Mouse (Mus musculus): ENCODE data around the gene Map4k4. TPM values are rescaled to one million over a fixed set of nuclear protein-coding genes. Genes with fewer than 3 reads are reported as not detected.

Gene Map4k4
- polyA plus RNA-seq, 1 experiment from 2014 or later: 58.8 TPM

DNA sequence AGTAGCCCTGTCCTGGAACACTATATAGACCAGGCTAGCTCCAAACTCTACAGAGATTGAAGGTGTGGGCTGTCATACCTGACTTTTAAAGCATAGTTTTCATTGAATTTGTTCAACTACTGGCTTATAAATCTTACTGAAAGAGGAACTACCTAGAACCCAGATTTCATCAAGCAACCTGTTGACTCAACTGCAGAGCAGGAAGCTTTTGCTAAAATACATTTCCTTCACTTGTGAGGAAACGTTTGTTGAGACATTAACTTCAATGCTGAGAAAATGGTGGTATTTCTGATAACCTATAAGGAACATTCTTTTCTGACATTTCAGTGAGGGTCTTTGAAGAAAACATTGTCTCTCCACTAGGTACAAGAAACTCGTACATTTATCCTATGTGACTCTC, 19.9 kb downstream of the Map4k4 start:
- Histone ChIP-seq H3K9ac (no peak overlapping the region), H3K27ac (no peak overlapping the region), H3K27me3 (no peaks in the 10 kb centered on the region), H3K4me1 (peaks cover 48% of the 10 kb centered on the region), H3K36me3 (peaks cover 12% of the 10 kb centered on the region), H3K9me3 (0 out of 2 replicates have a peak, but pooled peaks cover under 1% of the 10 kb centered on the region), H3K4me2 (replicated peaks) (no peak overlapping the region), H3K4me3 (no peak overlapping the region)
- WGBS: 71% methylated on average over 2 of the region's 2 CpGs
- ATAC-seq (ENCODE audit: insufficient number of reproducible peaks, insufficient read depth, low FRiP score, low TSS enrichment): no peak

DNA sequence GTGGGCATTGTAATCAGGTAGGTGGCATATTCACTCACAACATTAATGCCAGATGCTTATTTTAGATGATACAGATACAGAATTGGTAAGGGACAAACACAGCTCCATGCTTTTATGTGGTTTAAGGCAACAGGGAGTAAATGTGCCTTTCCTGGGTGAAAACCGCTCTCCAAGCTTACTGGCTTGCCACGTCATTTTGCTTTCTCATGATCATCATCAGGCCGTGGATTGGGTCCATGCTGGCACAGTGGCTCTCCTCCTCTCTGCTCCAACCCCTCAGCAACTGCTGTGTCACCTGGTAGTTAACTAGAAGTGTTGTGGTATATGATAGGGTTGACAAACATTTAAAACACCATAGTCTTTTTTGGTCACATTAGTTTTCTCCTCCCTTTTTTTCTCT, 21.3 kb downstream of the Map4k4 start:
- 78% methylated on average over 3 of the region's 3 CpGs for WGBS
- H3K4me1 ChIP-seq: peaks cover 59% of the 10 kb centered on the region

DNA sequence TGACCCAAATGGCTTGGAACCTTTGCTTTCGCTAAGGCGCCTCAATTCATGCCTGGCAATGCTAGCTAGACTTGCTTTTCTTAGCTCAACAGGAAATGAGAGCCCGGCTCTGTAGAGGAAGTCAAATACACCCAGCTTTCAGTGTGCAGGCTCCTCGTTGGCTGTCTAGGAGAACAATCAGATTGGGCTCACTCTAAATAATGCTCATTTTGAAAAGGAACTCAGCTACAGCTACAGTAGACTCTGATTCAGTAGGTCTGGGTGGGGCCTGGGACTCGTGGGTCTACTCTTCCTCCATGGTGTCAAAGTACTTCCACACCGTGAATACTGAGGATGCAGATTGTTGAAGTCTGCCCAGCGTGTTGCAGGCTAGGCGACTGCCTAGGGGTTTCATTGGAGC, 22.0 kb downstream of the Map4k4 start:
- 0 out of 2 replicates have a peak, but pooled peaks have one; percentile 19 for ATAC-seq (ENCODE audit: insufficient number of reproducible peaks, insufficient read depth, low FRiP score, low TSS enrichment)
- no peak overlapping the region for H3K9ac ChIP-seq
- H3K27ac ChIP-seq: peak overlapping the region; percentile 41
- H3K36me3 ChIP-seq: peaks cover 15% of the 10 kb centered on the region
- 40% methylated on average over 8 of the region's 8 CpGs for WGBS
- H3K9me3 ChIP-seq: no peaks in the 10 kb centered on the region
- H3K4me1 ChIP-seq: peaks cover 58% of the 10 kb centered on the region
- no peak overlapping the region for H3K4me2 ChIP-seq (replicated peaks)
- no peaks in the 10 kb centered on the region for H3K27me3 ChIP-seq
- H3K4me3 ChIP-seq: no peak overlapping the region

More for the DNA sequence above, 21.3 kb downstream of the Map4k4 start:
- no peak overlapping the region for H3K27ac ChIP-seq
- no peak for ATAC-seq (ENCODE audit: insufficient number of reproducible peaks, insufficient read depth, low FRiP score, low TSS enrichment)
- H3K4me2 ChIP-seq (replicated peaks): no peak overlapping the region
- H3K9ac ChIP-seq: no peak overlapping the region
- peaks cover 15% of the 10 kb centered on the region for H3K36me3 ChIP-seq
- no peak overlapping the region for H3K4me3 ChIP-seq
- no peaks in the 10 kb centered on the region for H3K9me3 ChIP-seq
- H3K27me3 ChIP-seq: no peaks in the 10 kb centered on the region

DNA sequence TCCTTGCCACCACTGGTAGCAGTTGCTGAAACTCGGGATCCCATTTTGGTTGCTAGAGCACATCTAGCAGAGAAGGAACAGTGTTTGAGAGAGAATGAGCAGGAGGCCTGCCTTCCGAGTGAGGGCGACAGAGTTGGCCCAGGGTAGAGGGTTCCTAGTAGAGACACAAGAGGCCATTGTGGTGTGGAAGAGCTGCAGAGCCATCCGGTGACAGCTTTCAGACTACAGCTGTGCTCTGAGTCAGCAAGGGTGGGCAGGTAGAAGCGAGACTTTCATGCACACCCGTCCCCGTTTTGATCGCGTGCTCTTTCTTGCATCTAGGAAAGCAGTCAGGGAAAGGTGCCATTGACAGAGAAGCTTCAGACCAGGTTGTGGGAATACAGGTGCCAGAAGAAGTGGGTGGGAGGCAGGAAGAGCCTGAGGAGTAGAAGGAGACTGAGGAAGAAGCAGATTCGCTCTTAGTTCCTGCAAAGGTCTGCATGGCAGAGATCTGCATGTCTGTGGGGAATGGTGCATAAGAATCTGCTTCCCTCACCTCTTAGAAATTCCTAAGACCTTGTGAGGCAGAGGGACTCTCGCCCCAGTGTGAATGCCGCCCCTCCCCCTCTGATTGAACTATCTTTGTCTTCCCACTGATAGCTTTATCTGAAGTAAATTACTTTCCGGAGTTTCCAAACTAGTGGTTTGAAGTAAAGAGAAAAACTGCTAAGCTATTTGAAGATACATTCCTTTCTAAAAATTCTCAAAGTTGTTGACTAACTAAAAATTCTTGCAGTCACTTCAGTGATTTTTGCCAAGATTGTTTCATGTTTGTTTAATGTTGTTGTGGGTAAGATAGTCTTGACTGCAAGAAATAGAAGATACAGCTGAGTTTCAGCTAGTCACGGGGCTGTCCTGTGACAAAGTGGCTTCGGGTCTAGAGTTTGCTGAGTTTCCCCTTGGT, 23.0 kb downstream of the Map4k4 start:
- no peaks in the 10 kb centered on the region for H3K27me3 ChIP-seq
- no peak overlapping the region for H3K4me3 ChIP-seq
- no peak for ATAC-seq (ENCODE audit: insufficient number of reproducible peaks, insufficient read depth, low FRiP score, low TSS enrichment)
- no peak overlapping the region for H3K9ac ChIP-seq
- H3K36me3 ChIP-seq: peaks cover 15% of the 10 kb centered on the region
- H3K4me1 ChIP-seq: peaks cover 54% of the 10 kb centered on the region
- H3K4me2 ChIP-seq (replicated peaks): no peak overlapping the region
- H3K9me3 ChIP-seq: no peaks in the 10 kb centered on the region
- H3K27ac ChIP-seq: peak overlapping the region; percentile 41
- WGBS: 30% methylated on average over 15 of the region's 15 CpGs

DNA sequence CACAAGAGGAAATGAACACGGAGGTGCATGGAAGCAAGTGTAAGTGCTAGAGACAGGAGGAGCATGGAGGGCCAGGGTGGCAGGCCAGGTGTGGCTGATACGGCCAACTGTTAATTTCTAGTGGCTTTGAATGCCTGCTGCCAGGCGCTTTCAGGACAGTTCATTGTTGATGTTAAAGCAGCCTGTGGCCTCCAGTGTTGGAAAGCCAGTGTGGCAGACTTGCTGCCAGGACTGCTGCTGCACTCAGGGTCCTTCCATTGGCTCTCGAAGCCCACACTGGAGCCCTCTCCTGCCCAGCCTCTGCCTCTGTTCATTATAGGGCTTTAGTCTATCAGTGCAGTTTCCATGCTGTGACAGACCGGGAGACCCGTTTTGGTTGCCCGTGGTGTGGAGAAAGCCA, 30.3 kb downstream of the Map4k4 start:
- 0 out of 2 replicates have a peak, but pooled peaks cover 6% of the 10 kb centered on the region for H3K36me3 ChIP-seq
- no peak overlapping the region for H3K27ac ChIP-seq
- 65% methylated on average over 7 of the region's 7 CpGs for WGBS
- peaks cover 78% of the 10 kb centered on the region for H3K4me1 ChIP-seq
- no peak overlapping the region for H3K4me3 ChIP-seq
- H3K27me3 ChIP-seq: no peaks in the 10 kb centered on the region
- H3K9me3 ChIP-seq: no peaks in the 10 kb centered on the region
- no peak overlapping the region for H3K4me2 ChIP-seq (replicated peaks)
- H3K9ac ChIP-seq: no peak overlapping the region
- ATAC-seq (ENCODE audit: insufficient number of reproducible peaks, insufficient read depth, low FRiP score, low TSS enrichment): no peak

DNA sequence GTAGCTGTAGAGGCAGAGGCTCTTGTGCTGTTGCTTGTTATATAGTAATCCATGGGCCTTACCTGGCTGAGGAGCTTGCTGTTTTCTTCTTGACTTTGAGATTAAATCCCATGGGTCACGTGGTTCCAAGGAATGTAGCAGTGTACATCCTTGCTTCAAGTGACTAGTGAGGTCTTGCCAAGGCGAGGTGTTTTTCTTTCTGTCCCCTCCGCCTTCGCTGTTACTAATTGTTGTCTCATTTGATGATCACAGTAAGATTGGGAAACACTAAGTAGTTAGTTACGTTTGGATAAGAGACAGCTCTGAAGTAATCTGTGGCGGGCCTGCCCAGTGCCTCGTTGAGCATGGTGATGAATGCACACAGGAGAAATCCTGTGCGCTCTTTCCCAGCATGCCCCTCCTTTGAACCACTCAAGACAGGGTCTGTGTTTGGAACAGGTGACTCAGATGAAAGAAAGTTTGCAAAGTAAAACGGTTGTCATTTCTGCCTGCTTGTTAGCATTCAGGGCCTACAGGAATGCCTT, 31.6 kb downstream of the Map4k4 start:
- ATAC-seq (ENCODE audit: insufficient number of reproducible peaks, insufficient read depth, low FRiP score, low TSS enrichment): no peak
- no peaks in the 10 kb centered on the region for H3K27me3 ChIP-seq
- peaks cover 81% of the 10 kb centered on the region for H3K4me1 ChIP-seq
- H3K9ac ChIP-seq: no peak overlapping the region
- no peaks in the 10 kb centered on the region for H3K9me3 ChIP-seq
- no peak overlapping the region for H3K27ac ChIP-seq
- H3K4me3 ChIP-seq: no peak overlapping the region
- no peak overlapping the region for H3K4me2 ChIP-seq (replicated peaks)
- H3K36me3 ChIP-seq: 0 out of 2 replicates have a peak, but pooled peaks cover 4% of the 10 kb centered on the region
- WGBS: 61% methylated on average over 9 of the region's 9 CpGs

DNA sequence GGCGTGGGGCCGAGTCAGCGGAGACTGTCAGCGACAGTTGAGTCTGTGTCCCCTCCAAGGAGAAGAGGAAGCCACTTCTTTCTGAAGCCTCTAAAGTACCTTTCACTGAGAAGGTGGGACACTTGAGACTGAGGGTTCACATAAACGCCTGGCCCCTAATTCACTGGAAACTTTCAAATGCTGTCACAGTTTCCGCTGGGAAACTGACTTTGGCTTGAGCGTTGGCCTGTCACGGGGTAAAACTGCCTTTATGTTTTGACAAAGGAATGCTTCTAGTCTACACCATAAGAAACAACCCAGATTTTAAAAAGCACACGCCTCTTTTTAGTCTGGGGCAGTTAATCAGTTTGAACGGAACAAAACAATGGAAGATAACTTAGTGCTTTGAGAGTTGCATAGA, 32.2 kb downstream of the Map4k4 start:
- no peak overlapping the region for H3K4me2 ChIP-seq (replicated peaks)
- no peak overlapping the region for H3K27ac ChIP-seq
- no peak overlapping the region for H3K9ac ChIP-seq
- peaks cover 84% of the 10 kb centered on the region for H3K4me1 ChIP-seq
- H3K27me3 ChIP-seq: no peaks in the 10 kb centered on the region
- no peak overlapping the region for H3K4me3 ChIP-seq
- WGBS: 70% methylated on average over 10 of the region's 10 CpGs
- no peaks in the 10 kb centered on the region for H3K9me3 ChIP-seq
- ATAC-seq (ENCODE audit: insufficient number of reproducible peaks, insufficient read depth, low FRiP score, low TSS enrichment): no peak
- 0 out of 2 replicates have a peak, but pooled peaks cover 4% of the 10 kb centered on the region for H3K36me3 ChIP-seq

DNA sequence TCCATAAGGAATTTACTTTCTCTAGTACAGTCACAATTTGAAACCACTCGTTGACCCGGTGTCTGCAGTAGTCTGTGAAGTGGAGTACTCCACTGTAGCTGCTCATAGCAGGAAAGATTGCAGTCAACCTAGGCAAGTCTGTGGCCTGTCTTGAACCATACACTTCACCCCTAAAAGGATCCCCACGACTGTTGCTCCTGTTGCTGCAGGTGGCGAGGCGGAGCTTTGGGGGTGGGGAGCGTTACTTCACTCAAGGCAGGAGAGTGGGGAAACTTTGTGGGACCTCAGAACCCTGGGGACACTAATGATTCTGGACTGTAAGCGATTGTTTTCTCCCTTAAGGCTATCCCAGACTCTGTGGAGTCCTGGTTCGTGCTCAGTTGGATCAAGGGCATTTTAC, 34.2 kb downstream of the Map4k4 start:
- WGBS: 18% methylated on average over 8 of the region's 8 CpGs
- Histone ChIP-seq H3K4me2 (replicated peaks) (0 out of 2 replicates have a peak overlapping the region, but pooled peaks have one; percentile 63), H3K27me3 (no peaks in the 10 kb centered on the region), H3K36me3 (0 out of 2 replicates have a peak, but pooled peaks cover 9% of the 10 kb centered on the region), H3K4me1 (peaks cover 86% of the 10 kb centered on the region), H3K9me3 (no peaks in the 10 kb centered on the region), H3K27ac (no peak overlapping the region), H3K4me3 (no peak overlapping the region), H3K9ac (no peak overlapping the region)
- no peak for ATAC-seq (ENCODE audit: insufficient number of reproducible peaks, insufficient read depth, low FRiP score, low TSS enrichment)

DNA sequence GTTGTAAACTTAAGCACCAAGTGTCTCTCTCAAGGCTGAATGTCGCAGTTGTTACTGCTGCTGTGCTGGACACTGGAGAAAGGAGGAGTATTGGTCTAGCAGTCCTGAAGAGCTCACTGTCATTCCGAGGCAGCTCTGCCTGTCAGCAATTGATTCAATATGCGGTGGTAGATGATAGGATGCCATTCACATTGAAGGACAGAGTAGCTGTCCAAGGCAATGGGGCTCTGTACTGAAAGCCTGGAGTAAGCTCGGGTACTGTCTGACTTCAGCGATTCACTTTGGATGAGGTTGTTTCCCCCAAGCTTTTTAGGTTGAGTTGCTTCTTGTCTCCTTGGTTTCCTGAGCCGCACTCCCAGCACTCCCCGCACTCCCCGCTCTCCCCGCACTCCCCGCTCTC, 34.9 kb downstream of the Map4k4 start:
- peaks cover 86% of the 10 kb centered on the region for H3K4me1 ChIP-seq
- H3K9me3 ChIP-seq: no peaks in the 10 kb centered on the region
- H3K4me2 ChIP-seq (replicated peaks): peak overlapping the region; percentile 63
- ATAC-seq (ENCODE audit: insufficient number of reproducible peaks, insufficient read depth, low FRiP score, low TSS enrichment): no peak
- peak overlapping the region; percentile 31 for H3K4me3 ChIP-seq
- no peak overlapping the region for H3K27ac ChIP-seq
- WGBS: 1% methylated on average over 9 of the region's 10 CpGs
- H3K36me3 ChIP-seq: 0 out of 2 replicates have a peak, but pooled peaks cover 9% of the 10 kb centered on the region
- H3K9ac ChIP-seq: peak overlapping the region; percentile 42; the same call in 1 of the 2 replicates
- H3K27me3 ChIP-seq: no peaks in the 10 kb centered on the region

DNA sequence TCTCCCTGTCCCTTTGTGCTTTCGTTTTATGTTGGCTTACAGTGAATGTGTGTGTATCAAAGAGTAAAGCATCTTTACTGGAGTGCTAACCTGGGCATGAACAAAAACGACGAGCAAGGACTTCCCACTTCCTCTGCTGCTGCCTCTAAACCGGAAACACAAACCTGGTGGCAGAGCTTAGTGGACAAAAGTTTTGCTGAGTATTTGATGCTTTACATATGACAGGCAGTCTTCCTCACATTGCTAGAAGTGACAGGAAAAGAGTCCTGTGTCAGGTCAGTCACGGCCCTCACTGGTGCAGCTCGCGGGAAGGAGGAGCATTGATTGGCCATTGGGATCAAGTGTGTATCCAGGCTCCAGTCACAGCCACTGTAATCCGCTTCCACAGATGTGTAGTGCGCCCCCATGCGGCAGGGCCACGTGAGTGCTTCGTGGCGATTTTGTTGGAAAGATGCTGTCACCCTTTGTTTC, 35.7 kb downstream of the Map4k4 start:
- Histone ChIP-seq H3K36me3 (0 out of 2 replicates have a peak, but pooled peaks cover 9% of the 10 kb centered on the region), H3K9me3 (no peaks in the 10 kb centered on the region), H3K9ac (no peak overlapping the region), H3K4me2 (replicated peaks) (peak overlapping the region; percentile 63), H3K27ac (0 out of 2 replicates have a peak overlapping the region, but pooled peaks have one; percentile 31), H3K4me3 (peak overlapping the region; percentile 31), H3K4me1 (peaks cover 89% of the 10 kb centered on the region), H3K27me3 (no peaks in the 10 kb centered on the region)
- 0 out of 2 replicates have a peak, but pooled peaks have one; percentile 71 for ATAC-seq (ENCODE audit: insufficient number of reproducible peaks, insufficient read depth, low FRiP score, low TSS enrichment)
- under 1% methylated on average over 13 of the region's 13 CpGs for WGBS

DNA sequence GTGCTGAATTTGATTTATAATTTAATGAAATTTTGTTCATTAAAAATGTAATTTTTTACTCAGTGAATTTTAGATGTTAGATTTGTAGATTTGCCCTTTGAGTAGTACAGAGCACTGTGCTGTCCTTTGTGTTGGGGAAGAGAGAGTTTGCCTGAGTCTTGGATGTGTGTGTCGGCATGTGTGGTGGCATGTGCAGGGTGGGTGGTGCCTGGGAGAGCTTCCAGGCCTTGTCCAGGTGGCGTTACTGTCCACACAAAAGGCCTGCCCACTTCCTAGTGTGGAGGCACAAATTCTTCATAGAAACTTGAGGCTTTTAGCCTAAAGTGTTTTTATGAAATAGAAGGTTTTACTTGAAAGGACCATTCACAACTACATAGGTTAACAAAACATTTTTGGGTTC, 36.2 kb downstream of the Map4k4 start:
- Histone ChIP-seq H3K4me1 (peaks cover 89% of the 10 kb centered on the region), H3K9me3 (no peaks in the 10 kb centered on the region), H3K36me3 (0 out of 2 replicates have a peak, but pooled peaks cover 9% of the 10 kb centered on the region), H3K27ac (no peak overlapping the region), H3K4me2 (replicated peaks) (peak overlapping the region; percentile 63; the same call in 1 of the 2 replicates), H3K27me3 (no peaks in the 10 kb centered on the region), H3K9ac (no peak overlapping the region), H3K4me3 (no peak overlapping the region)
- 44% methylated on average over 2 of the region's 2 CpGs for WGBS
- ATAC-seq (ENCODE audit: insufficient number of reproducible peaks, insufficient read depth, low FRiP score, low TSS enrichment): no peak

Measured in embryonic facial prominence, embryonic 12.5 days (tissue).